Mouse (Mus musculus) subcutaneous adipose tissue, adult 2 months (tissue): ENCODE measurements around the gene Gfer. TPM values are rescaled to one million over a fixed set of nuclear protein-coding genes. Genes with fewer than 3 reads are reported as not detected.

Experiments used
- polyA plus RNA-seq: library from polyadenylated mRNA; depleted of rRNA; stranded (reverse); fragments of >200 nt; gene quantifications from 2 replicates; pipeline ENCODE4 v1.2.3, GENCODE M21; 2012; ENCODE audit warnings: low replicate concordance; rRNA removed

The Gfer gene
- 32.2 and 33.0 TPM in 2 replicates for polyA plus RNA-seq

GRCm38 (mm10) chr17:24696011-24696697, at the start of gene Gfer, which contains the start of gene Noxo1:
Gene Gfer, minus strand, starts transcription at chr17:24696156.
Gene Noxo1, plus strand, starts transcription at chr17:24696234.

GRCm38 (mm10) chr17:24736330-24737051, 40.5 kb upstream of the Gfer start, which contains the start of gene Msrb1:
Gene Msrb1, plus strand, starts transcription at chr17:24736642.

GRCm38 (mm10) chr17:24727618-24728017, 31.7 kb upstream of the Gfer start, which contains the start of gene Rpl3l:
Gene Rpl3l, plus strand, starts transcription at chr17:24727820.

GRCm38 (mm10) chr17:24724184-24724583, 28.2 kb upstream of the Gfer start, which contains the start of gene Ndufb10:
Gene Ndufb10, minus strand, starts transcription at chr17:24724478.

GRCm38 (mm10) chr17:24717943-24718342, 22.0 kb upstream of the Gfer start, which contains the start of the genes Rnf151 and Rps2:
Gene Rnf151, minus strand, starts transcription at chr17:24718063.
Gene Rps2, plus strand, starts transcription at chr17:24718116.

GRCm38 (mm10) chr17:24706982-24707800, 11.2 kb upstream of the Gfer start, which contains the start of gene Tbl3:
Gene Tbl3, minus strand, starts transcription at chr17:24707660.

GRCm38 (mm10) chr17:24689251-24690081, 6.5 kb downstream of the Gfer start, which contains the start of gene Syngr3:
Gene Syngr3, minus strand, starts transcription at chr17:24689955.

GRCm38 (mm10) chr17:24669545-24670245, 26.3 kb downstream of the Gfer start, which contains the start of gene Zfp598:
Gene Zfp598, plus strand, starts transcription at chr17:24669687.

GRCm38 (mm10) chr17:24658017-24658758, 37.8 kb downstream of the Gfer start, which contains the start of gene Npw:
Gene Npw, minus strand, starts transcription at chr17:24658457.

GRCm38 (mm10) chr17:24650070-24650616, 45.8 kb downstream of the Gfer start, which contains the start of gene Slc9a3r2:
Gene Slc9a3r2, minus strand, starts transcription at chr17:24650327.

Other genes with a start within 250 kb of the Gfer start
- gene E4f1, start 225.8 kb downstream of the Gfer start, polyA plus RNA-seq: 74.7 and 92.1 TPM in 2 replicates
- 39.2 and 51.2 TPM in 2 replicates for gene Pgp, start 225.8 kb downstream of the Gfer start, polyA plus RNA-seq
- gene Bricd5, start 222.3 kb downstream of the Gfer start, polyA plus RNA-seq: 0.13 and 0.39 TPM in 2 replicates
- gene Mlst8, start 217.1 kb downstream of the Gfer start, polyA plus RNA-seq: 38.1 and 67.3 TPM in 2 replicates
- gene Caskin1, start 207.6 kb downstream of the Gfer start, polyA plus RNA-seq: 0.37 and 3.5 TPM in 2 replicates
- 182 and 282 TPM in 2 replicates for gene Traf7, start 168.2 kb downstream of the Gfer start, polyA plus RNA-seq
- 0.34 and 0.81 TPM in 2 replicates for gene Rab26, start 161.9 kb downstream of the Gfer start, polyA plus RNA-seq
- gene Pkd1, start 146.3 kb downstream of the Gfer start, polyA plus RNA-seq: 82.6 and 139 TPM in 2 replicates
- 180 and 186 TPM in 2 replicates for gene Tsc2, start 63.5 kb downstream of the Gfer start, polyA plus RNA-seq
- 21.7 and 22.7 TPM in 2 replicates for gene Nthl1, start 63.5 kb downstream of the Gfer start, polyA plus RNA-seq
- gene Slc9a3r2, start 45.8 kb downstream of the Gfer start, polyA plus RNA-seq: 159 and 182 TPM in 2 replicates
- gene Npw, start 37.7 kb downstream of the Gfer start, polyA plus RNA-seq: 0.75 and 0.93 TPM in 2 replicates
- 59.9 and 96.8 TPM in 2 replicates for gene Zfp598, start 26.5 kb downstream of the Gfer start, polyA plus RNA-seq
- 0.24 and 0.55 TPM in 2 replicates for gene Syngr3, start 6.2 kb downstream of the Gfer start, polyA plus RNA-seq
- gene Noxo1, start 78 bp upstream of the Gfer start, polyA plus RNA-seq: 7.8 and 11.2 TPM in 2 replicates
- gene Tbl3, start 11.5 kb upstream of the Gfer start, polyA plus RNA-seq: 62.3 and 93.0 TPM in 2 replicates
- 0.13 and 0.19 TPM in 2 replicates for gene Rnf151, start 21.9 kb upstream of the Gfer start, polyA plus RNA-seq
- 1,499 and 4,382 TPM in 2 replicates for gene Rps2, start 22.0 kb upstream of the Gfer start, polyA plus RNA-seq
- 368 and 449 TPM in 2 replicates for gene Ndufb10, start 28.3 kb upstream of the Gfer start, polyA plus RNA-seq
- 0.15 and 0.24 TPM in 2 replicates for gene Rpl3l, start 31.7 kb upstream of the Gfer start, polyA plus RNA-seq
- gene Msrb1, start 40.5 kb upstream of the Gfer start, polyA plus RNA-seq: 104 and 170 TPM in 2 replicates
- gene Hs3st6, start 56.8 kb upstream of the Gfer start, polyA plus RNA-seq: 0.80 and 5.6 TPM in 2 replicates
- gene Meiob, start 108.1 kb upstream of the Gfer start, polyA plus RNA-seq: 0.10 TPM in 1 of 2 replicates, not detected in the other
- gene Hagh, start 144.0 kb upstream of the Gfer start, polyA plus RNA-seq: 97.3 and 196 TPM in 2 replicates
- gene Fahd1, start 154.2 kb upstream of the Gfer start, polyA plus RNA-seq: 10.9 and 14.8 TPM in 2 replicates
- 50.0 and 143 TPM in 2 replicates for gene Igfals, start 169.8 kb upstream of the Gfer start, polyA plus RNA-seq
- gene Nubp2, start 190.2 kb upstream of the Gfer start, polyA plus RNA-seq: 32.7 and 38.4 TPM in 2 replicates
- 53.0 and 84.0 TPM in 2 replicates for gene Spsb3, start 190.5 kb upstream of the Gfer start, polyA plus RNA-seq
- gene Eme2, start 198.9 kb upstream of the Gfer start, polyA plus RNA-seq: 30.9 and 44.6 TPM in 2 replicates
- gene Mrps34, start 199.0 kb upstream of the Gfer start, polyA plus RNA-seq: 141 and 210 TPM in 2 replicates
- 39.5 and 77.7 TPM in 2 replicates for gene Nme3, start 200.3 kb upstream of the Gfer start, polyA plus RNA-seq
- 103 and 150 TPM in 2 replicates for gene Mapk8ip3, start 240.8 kb upstream of the Gfer start, polyA plus RNA-seq